Mouse (Mus musculus) splenic B cell, adult 2 months (primary cell): ENCODE measurements at regions not wholly inside any gene's neighbourhood (a gene's known extent, or its start where the extent isn't known, plus 50 kb on each side); places are given as distances from the start of the nearest gene placed in this dataset.

Source experiments
- DNase-seq: peaks from one replicate; pipeline ENCODE4 v3.0.0-alpha.2; 2011; ENCODE audit warnings: low read depth, low spot score
- H3K27me3 ChIP-seq: 2 replicates; pipeline ENCODE4 v1.6.1; 2012; ENCODE audit warnings: mild to moderate bottlenecking, low read length, moderate library complexity, mixed read lengths; ENCODE audit not compliant: control insufficient read depth, poor library complexity, insufficient read depth, severe bottlenecking
- H3K36me3 ChIP-seq: 2 replicates; pipeline ENCODE4 v1.6.1; 2012; ENCODE audit warnings: mild to moderate bottlenecking, low read length, moderate library complexity, mixed read lengths; ENCODE audit not compliant: control insufficient read depth, poor library complexity, insufficient read depth, severe bottlenecking

DNA sequence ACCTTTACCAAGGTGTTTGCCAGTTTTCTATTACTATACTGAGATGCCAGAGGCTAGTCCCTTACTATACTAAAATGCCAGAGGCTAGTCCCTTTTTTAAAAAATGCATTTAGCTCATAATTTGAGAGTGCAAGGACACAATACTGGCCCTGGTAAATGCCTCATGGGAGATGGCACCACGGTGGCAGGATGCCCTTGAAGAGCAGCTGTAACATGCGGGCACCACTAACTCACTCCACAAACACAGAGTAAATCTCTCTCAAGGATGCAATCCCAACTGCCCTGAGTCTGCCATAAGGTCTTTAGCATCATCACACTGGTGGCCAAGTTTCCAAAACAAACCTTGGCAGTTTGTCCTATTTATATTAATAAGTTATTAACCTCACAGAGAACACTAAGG lies 108.1 kb upstream of the Zfand5 start:
- Histone ChIP-seq H3K27me3 (no peaks in the 10 kb centered on the region), H3K36me3 (no peaks in the 10 kb centered on the region)
- DNase-seq, result no peak

DNA sequence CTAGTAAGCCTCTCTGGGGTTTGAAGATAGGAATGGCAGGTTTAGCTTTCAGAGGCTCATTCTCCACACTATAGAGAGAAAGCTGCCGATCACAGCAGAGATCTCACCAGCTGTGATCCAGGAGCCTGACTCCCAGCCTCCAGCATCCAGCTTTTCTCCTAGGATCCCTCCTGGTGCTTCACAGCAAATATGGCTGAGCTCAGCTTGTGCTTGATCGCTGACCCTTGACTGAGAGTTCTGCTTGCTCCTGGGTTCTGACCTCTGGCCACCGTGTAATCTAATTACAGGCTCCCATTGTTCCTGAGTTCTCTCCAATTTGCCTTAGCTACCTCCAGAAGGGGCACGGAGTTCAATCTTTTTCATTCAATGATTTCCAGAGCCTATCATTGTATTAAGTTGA lies 111.1 kb upstream of the Zfand5 start:
- Histone ChIP-seq H3K36me3 (no peaks in the 10 kb centered on the region), H3K27me3 (no peaks in the 10 kb centered on the region)
- DNase-seq, result no peak

DNA sequence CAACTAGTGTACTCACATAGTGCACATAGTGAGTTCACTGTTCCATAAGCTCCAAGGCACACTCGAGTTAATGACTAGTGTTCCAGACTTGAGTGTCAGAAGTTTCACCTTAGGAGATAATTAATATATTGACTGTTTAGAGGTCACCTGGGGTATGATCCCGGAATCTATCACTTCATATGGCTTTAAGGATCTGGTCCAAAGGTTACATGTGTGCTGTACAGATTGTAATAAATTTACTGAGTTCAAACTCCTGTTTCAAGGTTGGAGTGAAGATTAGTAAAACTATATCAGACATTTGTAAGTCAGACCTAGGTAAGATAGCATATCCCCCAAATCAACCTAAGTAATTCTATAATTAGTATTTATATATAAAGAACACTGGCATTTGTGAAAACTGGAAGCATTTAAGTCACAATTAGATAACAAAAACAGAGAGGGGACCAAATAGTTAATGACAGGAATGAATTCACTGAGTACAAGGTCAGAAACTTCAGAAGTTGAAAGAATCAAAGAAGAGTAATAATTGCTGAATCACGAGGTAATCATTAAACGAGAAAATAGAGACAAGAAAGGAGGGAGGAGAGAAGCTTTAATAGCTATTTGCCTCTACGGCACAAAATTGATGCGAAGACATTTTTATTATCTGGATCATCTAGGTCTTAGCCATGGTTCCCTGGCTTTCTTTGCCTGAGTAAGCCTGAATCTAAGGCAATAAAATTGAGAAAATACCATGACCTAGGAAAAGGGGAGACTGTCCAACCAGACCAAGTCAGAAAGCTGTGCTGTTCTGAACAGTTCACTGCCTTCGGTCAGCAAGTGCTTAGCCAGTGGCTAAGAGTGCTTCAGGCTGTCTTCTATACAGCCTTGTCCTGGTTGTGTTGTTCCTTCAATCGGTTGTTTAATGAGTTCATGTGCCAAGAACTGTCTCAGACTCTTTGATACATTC lies 112.6 kb upstream of the Zfand5 start:
- no peak for DNase-seq
- H3K27me3 ChIP-seq, result no peaks in the 10 kb centered on the region
- no peaks in the 10 kb centered on the region for H3K36me3 ChIP-seq

DNA sequence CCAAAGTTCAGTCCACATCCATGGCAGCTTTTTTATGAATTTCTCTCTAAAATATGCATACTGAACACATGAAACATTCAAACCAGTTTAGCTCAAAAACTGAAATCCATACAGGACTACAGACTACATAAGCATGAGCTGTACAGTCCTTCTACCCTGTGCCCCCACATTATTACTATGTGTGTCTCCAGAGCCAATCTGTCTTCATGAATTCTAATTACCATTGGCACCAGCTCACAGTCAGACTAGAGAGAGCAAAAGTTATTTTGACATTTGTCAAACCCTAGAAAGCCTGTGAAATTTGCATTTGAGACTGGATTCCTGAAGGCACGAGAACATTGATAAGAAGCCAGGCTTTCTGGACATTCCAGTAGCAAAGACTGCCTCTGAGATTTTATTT lies 117.9 kb upstream of the Zfand5 start:
- DNase-seq, result no peak
- no peaks in the 10 kb centered on the region for H3K27me3 ChIP-seq
- H3K36me3 ChIP-seq, result no peaks in the 10 kb centered on the region

DNA sequence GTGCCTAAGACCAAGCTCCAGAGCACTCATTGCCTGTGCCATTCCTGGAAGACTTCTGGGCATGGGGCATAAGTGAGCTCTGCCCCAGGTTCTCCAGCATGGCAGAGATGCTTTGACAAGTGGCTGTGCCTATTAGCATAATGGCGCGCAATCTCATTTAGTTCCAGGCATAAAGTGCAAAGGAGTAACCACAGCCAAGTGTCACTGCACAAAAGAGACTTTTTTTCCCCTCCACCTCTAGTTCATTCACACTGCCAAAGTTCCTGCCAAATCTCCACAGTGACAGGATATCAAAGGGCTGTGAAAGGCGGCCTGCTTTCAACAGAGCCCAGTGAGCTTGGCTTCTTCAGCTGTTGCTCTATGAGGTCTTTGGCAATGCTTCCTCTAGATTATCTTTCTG lies 120.1 kb upstream of the Zfand5 start:
- DNase-seq, result no peak
- H3K36me3 ChIP-seq, result no peaks in the 10 kb centered on the region
- H3K27me3 ChIP-seq, result no peaks in the 10 kb centered on the region

DNA sequence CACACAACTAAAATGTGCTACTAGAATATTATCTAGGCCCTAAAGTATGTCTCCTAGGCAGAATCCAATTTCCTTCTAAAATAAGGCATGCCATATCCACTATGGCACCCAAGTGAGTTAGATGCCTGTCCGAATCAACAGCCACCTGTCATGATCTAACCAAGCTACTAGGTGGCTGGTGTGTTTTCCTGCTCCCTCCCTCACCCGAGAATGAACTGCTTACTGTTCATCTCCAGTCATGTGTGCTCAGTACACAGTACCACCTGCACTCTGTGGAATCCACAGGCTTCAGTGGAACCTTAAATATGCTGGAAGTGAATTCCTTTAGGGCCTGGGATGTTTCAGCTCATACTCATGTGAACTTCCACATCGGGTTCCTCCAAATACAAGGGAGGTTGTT lies 121.2 kb upstream of the Zfand5 start:
- no peaks in the 10 kb centered on the region for H3K27me3 ChIP-seq
- no peak for DNase-seq
- no peaks in the 10 kb centered on the region for H3K36me3 ChIP-seq

DNA sequence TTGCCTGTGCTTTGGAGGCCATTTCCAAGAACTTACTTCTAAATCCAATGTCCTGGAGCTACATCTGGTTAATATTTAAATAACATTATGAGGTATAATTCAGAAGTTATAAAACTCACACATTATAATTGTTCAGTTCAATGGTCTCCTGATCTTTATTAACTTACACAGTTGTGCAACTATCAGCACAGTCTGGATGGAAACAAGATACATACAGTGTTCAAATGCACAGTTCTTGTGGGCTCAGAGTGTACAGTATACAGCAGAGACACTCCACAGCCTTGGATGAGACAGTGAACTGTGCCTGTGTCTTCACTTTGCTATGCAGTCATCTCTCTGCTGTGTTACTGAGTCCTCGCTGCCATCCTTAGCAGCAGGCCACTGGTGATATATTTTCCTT lies 121.8 kb upstream of the Zfand5 start:
- DNase-seq, result no peak
- H3K27me3 ChIP-seq, result no peaks in the 10 kb centered on the region
- H3K36me3 ChIP-seq, result no peaks in the 10 kb centered on the region

DNA sequence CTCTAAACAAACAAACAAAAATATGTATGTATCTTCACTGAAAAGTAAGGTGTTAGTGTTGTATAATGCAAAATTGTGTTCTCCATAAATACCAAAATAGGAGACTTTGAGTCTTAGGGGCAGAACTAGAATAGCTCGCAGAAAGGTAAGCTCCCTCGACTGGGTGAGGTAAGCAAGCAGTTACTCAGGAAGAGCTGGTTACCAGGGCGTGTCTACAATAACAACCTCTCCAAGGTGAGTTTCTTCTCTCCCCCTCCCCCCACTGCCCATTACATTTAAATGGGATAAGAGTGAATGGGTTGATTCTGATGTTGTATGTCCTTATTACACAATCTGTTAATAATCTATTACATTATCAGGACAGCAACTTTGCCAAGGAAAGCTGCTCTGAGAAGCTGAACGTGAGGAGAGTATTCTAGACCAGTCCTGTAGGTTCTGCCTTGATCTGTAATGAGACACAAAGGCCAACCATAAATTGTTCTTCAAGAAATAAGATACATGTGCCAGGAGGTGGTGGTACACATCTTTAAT lies 125.2 kb upstream of the Zfand5 start:
- Histone ChIP-seq H3K36me3 (no peaks in the 10 kb centered on the region), H3K27me3 (no peaks in the 10 kb centered on the region)
- no peak for DNase-seq

DNA sequence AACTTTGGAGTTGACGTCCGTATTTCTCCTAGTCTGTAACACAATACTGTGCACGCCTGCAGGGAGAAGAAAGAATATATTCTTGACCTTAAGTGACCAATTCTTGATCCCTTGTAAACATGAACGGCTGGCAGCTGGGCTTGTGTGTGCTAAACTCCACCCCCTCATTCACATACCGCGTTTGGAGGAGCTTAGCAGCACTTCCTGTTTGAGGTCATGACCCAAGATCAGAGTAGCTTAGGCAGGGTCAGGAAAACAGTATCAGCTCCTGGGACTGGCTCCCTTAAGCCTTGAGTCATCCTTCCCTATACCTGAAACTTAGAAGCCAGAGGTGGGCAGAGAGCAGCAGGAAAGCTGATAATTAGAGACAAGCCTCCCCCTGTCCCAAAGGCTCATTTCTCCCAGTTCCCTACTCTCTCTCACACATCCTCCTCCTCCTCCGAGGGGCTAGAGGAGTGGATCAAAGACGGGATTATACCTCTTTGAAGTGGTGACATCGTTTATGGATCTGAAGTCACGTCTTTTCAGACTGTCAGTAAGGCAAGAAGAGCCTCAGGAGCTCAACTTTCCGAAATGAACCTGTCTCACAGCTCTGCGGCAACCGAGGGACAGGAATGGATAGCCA lies 127.3 kb upstream of the Zfand5 start:
- Histone ChIP-seq H3K36me3 (no peaks in the 10 kb centered on the region), H3K27me3 (no peaks in the 10 kb centered on the region)
- peak; percentile 52 for DNase-seq

DNA sequence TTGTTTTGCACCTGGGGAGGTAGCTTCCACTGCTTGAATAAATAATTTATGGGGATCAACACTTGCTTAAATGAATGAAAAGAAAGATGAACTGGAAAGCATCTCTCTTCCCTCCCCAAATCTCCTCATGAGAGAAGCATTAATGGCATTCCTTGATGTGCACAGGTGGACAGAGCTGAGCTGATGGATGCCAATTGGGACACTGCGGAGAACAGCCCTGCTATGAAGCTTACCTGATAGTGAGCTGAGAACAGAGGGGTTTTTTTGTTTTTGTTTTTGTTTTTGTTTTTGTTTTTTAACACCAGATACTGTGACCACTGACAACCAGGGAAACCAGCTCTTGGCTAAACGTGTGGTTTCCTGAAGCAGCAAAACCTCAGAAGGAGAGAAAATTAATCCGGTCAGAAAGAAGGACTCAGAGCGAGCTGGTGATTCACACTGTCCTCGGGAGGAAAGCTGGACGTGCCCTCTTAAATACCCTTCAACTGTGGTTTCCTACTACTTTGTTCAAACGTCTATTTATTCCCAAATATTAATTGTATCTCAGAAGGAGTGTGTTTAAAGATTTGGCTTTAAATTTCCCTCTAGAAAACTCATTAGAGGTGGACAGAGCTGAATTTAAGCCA lies 128.0 kb upstream of the Zfand5 start:
- DNase-seq, result no peak
- Histone ChIP-seq H3K27me3 (no peaks in the 10 kb centered on the region), H3K36me3 (no peaks in the 10 kb centered on the region)

DNA sequence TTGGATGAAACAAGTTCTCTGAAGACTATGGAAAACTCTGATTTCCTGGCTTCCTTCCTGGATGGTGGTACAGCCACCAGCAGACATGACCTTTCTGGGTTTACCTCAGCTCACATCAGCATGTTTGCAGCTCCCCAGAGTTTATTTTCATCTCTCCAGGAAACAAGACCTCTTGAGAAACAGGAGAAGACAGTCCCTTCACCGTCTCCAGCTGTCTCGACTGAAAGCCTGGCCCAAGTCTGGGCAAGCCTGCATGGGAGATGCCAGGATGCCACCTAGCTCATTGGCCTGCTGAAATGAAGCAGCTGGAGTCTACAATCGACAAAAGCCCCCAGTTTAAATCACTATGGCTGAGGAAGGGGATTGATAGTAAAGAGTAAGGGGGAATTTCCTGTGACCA lies 131.6 kb upstream of the Zfand5 start:
- DNase-seq, result no peak
- H3K36me3 ChIP-seq, result no peaks in the 10 kb centered on the region
- no peaks in the 10 kb centered on the region for H3K27me3 ChIP-seq

DNA sequence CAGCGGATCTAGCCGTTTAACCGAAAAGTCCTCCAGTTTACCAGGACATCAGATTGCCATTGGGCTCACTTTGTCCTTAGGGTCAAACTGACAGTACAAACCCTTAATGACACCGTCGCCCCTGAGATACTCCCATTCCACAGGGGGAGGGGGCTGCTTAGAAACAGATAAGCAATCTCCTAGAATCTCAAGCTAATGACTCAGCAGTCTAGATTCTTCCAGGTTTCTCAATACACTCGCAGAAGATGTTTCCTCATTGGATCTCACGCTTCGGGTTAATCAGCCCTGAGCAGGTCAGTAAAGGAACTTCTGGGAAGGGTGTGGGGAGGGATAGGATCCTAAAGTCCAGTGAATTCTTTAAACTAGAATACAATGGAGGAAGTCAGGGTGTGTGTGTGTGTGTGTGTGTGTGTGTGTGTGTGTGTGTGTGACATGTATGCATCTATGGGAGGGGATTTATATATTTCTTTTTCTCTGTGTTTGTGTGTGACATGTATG lies 133.0 kb upstream of the Zfand5 start:
- DNase-seq, result no peak
- H3K36me3 ChIP-seq, result no peaks in the 10 kb centered on the region
- H3K27me3 ChIP-seq, result no peaks in the 10 kb centered on the region

DNA sequence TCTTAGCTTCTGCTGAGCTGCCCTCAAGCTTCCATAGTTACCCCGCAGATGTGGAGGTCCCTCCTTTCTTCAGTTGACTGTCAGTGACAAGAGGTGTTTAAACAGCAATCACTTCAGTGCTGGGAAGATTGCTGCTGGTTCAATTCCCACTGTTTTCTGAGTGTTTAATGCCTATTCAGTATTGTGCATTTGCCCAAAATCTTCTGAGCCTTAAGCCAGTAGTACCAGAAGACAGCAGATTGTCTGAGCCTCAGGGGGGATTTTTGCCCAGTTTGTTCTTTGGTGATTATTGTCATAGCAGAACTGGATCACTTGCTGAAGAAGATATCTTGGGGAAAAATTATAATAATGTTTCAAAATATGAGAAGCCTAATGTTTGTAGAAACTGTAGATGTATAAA lies 135.3 kb upstream of the Zfand5 start:
- H3K27me3 ChIP-seq, result no peaks in the 10 kb centered on the region
- H3K36me3 ChIP-seq, result no peaks in the 10 kb centered on the region
- DNase-seq, result no peak

DNA sequence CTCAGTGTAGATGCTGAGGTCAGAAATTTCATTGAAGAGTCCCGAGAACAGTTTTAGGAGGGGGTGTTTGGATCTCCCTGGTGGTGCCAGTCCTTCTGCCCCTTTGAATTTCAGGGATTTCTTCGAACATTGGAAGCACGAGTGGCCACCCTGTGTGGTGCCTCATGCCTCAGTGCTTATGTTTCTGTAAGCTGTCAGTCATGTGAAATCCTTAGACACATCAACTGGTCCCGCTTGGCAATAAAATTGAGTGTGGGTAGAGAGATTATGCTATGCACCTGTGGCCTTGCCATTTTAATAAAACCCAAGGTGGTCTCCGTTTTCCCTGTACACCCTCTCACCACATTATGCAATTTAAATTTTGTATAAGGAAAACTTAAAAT lies 136.1 kb upstream of the Zfand5 start:
- Histone ChIP-seq H3K36me3 (no peaks in the 10 kb centered on the region), H3K27me3 (no peaks in the 10 kb centered on the region)
- DNase-seq, result no peak
